Mouse (Mus musculus) midbrain, embryonic 16.5 days (tissue): ENCODE measurements around the gene Plcd3. TPM values are rescaled to one million over a fixed set of nuclear protein-coding genes. Genes with fewer than 3 reads are reported as not detected.

Experiments used
- ATAC-seq: fragments of 200-750 bp; cut with Nextera tagmentation; 2 replicates; pipeline ENCODE4 v1.8.0; 2017; ENCODE audit warnings: moderate TSS enrichment
- H3K27ac ChIP-seq: fragments of 300-500 bp; sonication (generic); 2 replicates; pipeline ENCODE4 v1.5.1; 2014; ENCODE audit warnings: mild to moderate bottlenecking, low read length, mixed read lengths
- H3K27me3 ChIP-seq: fragments of 300-500 bp; sonication (generic); 2 replicates; pipeline ENCODE4 v1.6.1; 2014; ENCODE audit warnings: low read depth, low read length, mixed read lengths; ENCODE audit not compliant: control insufficient read depth, insufficient read depth
- H3K36me3 ChIP-seq: fragments of 300-500 bp; sonication (generic); 2 replicates; pipeline ENCODE4 v1.6.1; 2014; ENCODE audit warnings: mild to moderate bottlenecking, low read length, moderate library complexity, mixed read lengths; ENCODE audit not compliant: control insufficient read depth, insufficient read depth
- H3K4me1 ChIP-seq: fragments of 300-500 bp; sonication (generic); 2 replicates; pipeline ENCODE4 v1.6.1; 2014; ENCODE audit warnings: mild to moderate bottlenecking, low read length, mixed read lengths; ENCODE audit not compliant: control insufficient read depth, insufficient read depth
- H3K4me2 ChIP-seq: fragments of 300-500 bp; sonication (generic); 2 replicates; pipeline ENCODE4 v1.6.1; 2014; ENCODE audit warnings: mild to moderate bottlenecking, low read length, mixed read lengths
- H3K4me3 ChIP-seq: fragments of 300-500 bp; sonication (generic); 2 replicates; pipeline ENCODE4 v1.5.1; 2014; ENCODE audit warnings: low read depth, mild to moderate bottlenecking, low read length, moderate library complexity, mixed read lengths
- H3K9ac ChIP-seq: fragments of 300-500 bp; sonication (generic); 2 replicates; pipeline ENCODE4 v1.6.1; 2014; ENCODE audit warnings: low read depth, low read length, mixed read lengths
- H3K9me3 ChIP-seq: fragments of 300-500 bp; sonication (generic); replicated peaks from 2 replicates; pipeline ENCODE4 v1.6.1; 2014; ENCODE audit warnings: mild to moderate bottlenecking, low read length, mixed read lengths; ENCODE audit not compliant: control insufficient read depth, poor library complexity, severe bottlenecking
- WGBS: fragments of 180-500 bp; shearing (Covaris S2); extraction: QIAGEN DNeasy Blood & Tissue Kit; methylation state at CpG from one replicate; pipeline ENCODE4 v1.1.7; 2014; 5-methylcytosine and 5-hydroxymethylcytosine counted together
- polyA plus RNA-seq: library from polyadenylated mRNA; unstranded; fragments of >200 nt; fragmentation: Nextera tagmentation; extraction: Ambion mirVana; gene quantifications from 2 replicates; pipeline ENCODE4 v1.2.1, GENCODE M21; 2015

Gene Plcd3
- polyA plus RNA-seq, 1 experiment from 2014 or later, result 3.6 TPM

GRCm38 (mm10) chr11:103049611-103050010, 51.8 kb downstream of the Plcd3 start:
- peaks cover 13% of the 10 kb centered on the region for H3K36me3 ChIP-seq
- no peaks in the 10 kb centered on the region for H3K27me3 ChIP-seq
- H3K4me1 ChIP-seq, result no peaks in the 10 kb centered on the region
- 94% methylated on average over 5 of the region's 5 CpGs for WGBS
- no peak overlapping the region for H3K27ac ChIP-seq
- no peak overlapping the region for H3K9ac ChIP-seq
- H3K4me2 ChIP-seq, result no peak overlapping the region
- no peak overlapping the region for H3K4me3 ChIP-seq
- no peaks in the 10 kb centered on the region for H3K9me3 ChIP-seq
- ATAC-seq, result no peak

GRCm38 (mm10) chr11:103046286-103046685, 55.2 kb downstream of the Plcd3 start:
- Histone ChIP-seq H3K4me3 (no peak overlapping the region), H3K9me3 (no peaks in the 10 kb centered on the region), H3K36me3 (peaks cover 20% of the 10 kb centered on the region), H3K4me1 (no peaks in the 10 kb centered on the region), H3K9ac (no peak overlapping the region), H3K4me2 (no peak overlapping the region), H3K27ac (no peak overlapping the region), H3K27me3 (no peaks in the 10 kb centered on the region)
- WGBS, result 65% methylated on average over 8 of the region's 8 CpGs
- no peak for ATAC-seq

- no peak overlapping the region for H3K4me2 ChIP-seq
- no peak overlapping the region for H3K4me3 ChIP-seq
- H3K4me1 ChIP-seq, result no peaks in the 10 kb centered on the region
- 99% methylated on average over 3 of the region's 3 CpGs for WGBS
- peaks cover 20% of the 10 kb centered on the region for H3K36me3 ChIP-seq
- ATAC-seq, result no peak
- no peaks in the 10 kb centered on the region for H3K9me3 ChIP-seq
- H3K27ac ChIP-seq, result no peak overlapping the region
- no peak overlapping the region for H3K9ac ChIP-seq
- no peaks in the 10 kb centered on the region for H3K27me3 ChIP-seq
Observed at GRCm38 (mm10) chr11:103043982-103044381, 57.5 kb downstream of the Plcd3 start.

- no peak for ATAC-seq
- 65% methylated on average over 4 of the region's 4 CpGs for WGBS
- Histone ChIP-seq H3K27me3 (no peaks in the 10 kb centered on the region), H3K27ac (no peak overlapping the region), H3K9ac (no peak overlapping the region), H3K4me2 (no peak overlapping the region), H3K36me3 (peaks cover 20% of the 10 kb centered on the region), H3K9me3 (no peaks in the 10 kb centered on the region), H3K4me3 (no peak overlapping the region), H3K4me1 (no peaks in the 10 kb centered on the region)
Observed at GRCm38 (mm10) chr11:103042828-103043227, 58.6 kb downstream of the Plcd3 start.

GRCm38 (mm10) chr11:103038037-103038436, 63.4 kb downstream of the Plcd3 start:
- WGBS, result 93% methylated on average over 6 of the region's 6 CpGs
- H3K4me2 ChIP-seq, result no peak overlapping the region
- H3K27ac ChIP-seq, result no peak overlapping the region
- ATAC-seq, result no peak
- H3K4me3 ChIP-seq, result no peak overlapping the region
- H3K9ac ChIP-seq, result no peak overlapping the region
- no peaks in the 10 kb centered on the region for H3K27me3 ChIP-seq
- no peaks in the 10 kb centered on the region for H3K4me1 ChIP-seq
- no peaks in the 10 kb centered on the region for H3K9me3 ChIP-seq
- H3K36me3 ChIP-seq, result no peaks in the 10 kb centered on the region

- no peak for ATAC-seq
- H3K4me3 ChIP-seq, result no peak overlapping the region
- no peaks in the 10 kb centered on the region for H3K9me3 ChIP-seq
- WGBS, result 91% methylated on average over 8 of the region's 8 CpGs
- no peaks in the 10 kb centered on the region for H3K27me3 ChIP-seq
- H3K4me2 ChIP-seq, result no peak overlapping the region
- H3K9ac ChIP-seq, result no peak overlapping the region
- no peaks in the 10 kb centered on the region; the same call in 1 of the 2 replicates for H3K4me1 ChIP-seq
- H3K27ac ChIP-seq, result no peak overlapping the region
- H3K36me3 ChIP-seq, result no peaks in the 10 kb centered on the region
Observed at GRCm38 (mm10) chr11:103036881-103037465, 64.5 kb downstream of the Plcd3 start.

GRCm38 (mm10) chr11:103035007-103035406, 66.5 kb downstream of the Plcd3 start:
- ATAC-seq, result no peak
- 88% methylated on average over 6 of the region's 6 CpGs for WGBS
- no peak overlapping the region for H3K4me3 ChIP-seq
- no peak overlapping the region for H3K27ac ChIP-seq
- no peaks in the 10 kb centered on the region for H3K27me3 ChIP-seq
- no peaks in the 10 kb centered on the region for H3K36me3 ChIP-seq
- no peak overlapping the region for H3K9ac ChIP-seq
- peaks cover 3% of the 10 kb centered on the region; the same call in 1 of the 2 replicates for H3K4me1 ChIP-seq
- H3K9me3 ChIP-seq, result no peaks in the 10 kb centered on the region
- H3K4me2 ChIP-seq, result no peak overlapping the region

- H3K9ac ChIP-seq, result no peak overlapping the region
- H3K4me1 ChIP-seq, result peaks cover 15% of the 10 kb centered on the region
- H3K9me3 ChIP-seq, result no peaks in the 10 kb centered on the region
- H3K27ac ChIP-seq, result no peak overlapping the region
- no peaks in the 10 kb centered on the region for H3K36me3 ChIP-seq
- H3K27me3 ChIP-seq, result no peaks in the 10 kb centered on the region
- no peak overlapping the region for H3K4me2 ChIP-seq
- H3K4me3 ChIP-seq, result no peak overlapping the region
- 94% methylated on average over 3 of the region's 3 CpGs for WGBS
- ATAC-seq, result no peak
Observed at GRCm38 (mm10) chr11:103033030-103033429, 68.4 kb downstream of the Plcd3 start.

- ATAC-seq, result peak; percentile 99
- Histone ChIP-seq H3K4me3 (peak within 1 kb of the TSS; percentile 48), H3K9me3 (no peaks in the 10 kb centered on the region), H3K9ac (peak within 1 kb of the TSS; percentile 62), H3K4me2 (peak within 1 kb of the TSS; percentile 82), H3K27me3 (no peaks in the 10 kb centered on the region), H3K4me1 (peaks cover 23% of the 10 kb centered on the region), H3K36me3 (no peaks in the 10 kb centered on the region), H3K27ac (peak within 1 kb of the TSS; percentile 68)
- under 1% methylated on average over 36 of the region's 36 CpGs for WGBS
Observed at GRCm38 (mm10) chr11:103028176-103028891, 73.1 kb downstream of the Plcd3 start, which contains the start of the genes Nmt1 and Dcakd. Gene Nmt1, plus strand, starts transcription at chr11:103028190. Gene Dcakd, minus strand, starts transcription at chr11:103028333.
